Mouse (Mus musculus): ENCODE results near the gene Angptl6. TPM values are rescaled to one million over a fixed set of nuclear protein-coding genes. Genes with fewer than 3 reads are reported as not detected.
"Not testable (repeated sequence)": the region's sequence is repeated elsewhere in the genome, so short reads cannot be mapped to it uniquely, and the experiment has no call there.

Gene Angptl6
- polyA plus RNA-seq, 1 experiment from 2014 or later, result 15.5 TPM

- Histone ChIP-seq H3K4me1 (ENCODE audit: control insufficient read depth, insufficient read depth, low read length) (no peaks in the 10 kb centered on the region), H3K9me3 (replicated peaks; ENCODE audit: control insufficient read depth, low read length) (no peaks in the 10 kb centered on the region), H3K4me2 (ENCODE audit: low read length) (no peak overlapping the region), H3K27ac (ENCODE audit: low read depth, low read length) (no peak overlapping the region), H3K9ac (ENCODE audit: low read length) (no peak overlapping the region), H3K36me3 (ENCODE audit: control insufficient read depth, insufficient read depth, low read length) (no peaks in the 10 kb centered on the region), H3K4me3 (ENCODE audit: low read depth, low read length) (no peak overlapping the region), H3K27me3 (replicated peaks; ENCODE audit: control insufficient read depth, insufficient read depth, low read length) (0 out of 2 replicates have a peak, but pooled peaks cover 3% of the 10 kb centered on the region)
- 8% methylated on average over 4 of the region's 4 CpGs for WGBS
- DNase-seq (ENCODE audit: low spot score), result peak; percentile 63
- ATAC-seq, result no peak
Observed at GRCm38 (mm10) chr9:20861821-20862220, 17.7 kb downstream of the Angptl6 start.

- no peak for DNase-seq (ENCODE audit: low spot score)
- Histone ChIP-seq H3K9ac (ENCODE audit: low read length) (no peak overlapping the region), H3K36me3 (ENCODE audit: control insufficient read depth, insufficient read depth, low read length) (no peaks in the 10 kb centered on the region), H3K4me2 (ENCODE audit: low read length) (no peak overlapping the region), H3K27me3 (replicated peaks; ENCODE audit: control insufficient read depth, insufficient read depth, low read length) (0 out of 2 replicates have a peak, but pooled peaks cover 3% of the 10 kb centered on the region), H3K4me3 (ENCODE audit: low read depth, low read length) (no peak overlapping the region), H3K4me1 (ENCODE audit: control insufficient read depth, insufficient read depth, low read length) (no peaks in the 10 kb centered on the region), H3K27ac (ENCODE audit: low read depth, low read length) (no peak overlapping the region), H3K9me3 (replicated peaks; ENCODE audit: control insufficient read depth, low read length) (no peaks in the 10 kb centered on the region)
- WGBS, result 46% methylated on average over 6 of the region's 6 CpGs
- no peak for ATAC-seq
Observed at GRCm38 (mm10) chr9:20859926-20860325, 19.6 kb downstream of the Angptl6 start.

GRCm38 (mm10) chr9:20857131-20857530 lies 22.4 kb downstream of the Angptl6 start:
- Histone ChIP-seq H3K36me3 (ENCODE audit: control insufficient read depth, insufficient read depth, low read length) (no peaks in the 10 kb centered on the region), H3K27ac (ENCODE audit: low read depth, low read length) (no peak overlapping the region), H3K4me2 (ENCODE audit: low read length) (no peak overlapping the region), H3K27me3 (replicated peaks; ENCODE audit: control insufficient read depth, insufficient read depth, low read length) (0 out of 2 replicates have a peak, but pooled peaks cover 3% of the 10 kb centered on the region), H3K9ac (ENCODE audit: low read length) (no peak overlapping the region), H3K4me3 (ENCODE audit: low read depth, low read length) (no peak overlapping the region), H3K4me1 (ENCODE audit: control insufficient read depth, insufficient read depth, low read length) (no peaks in the 10 kb centered on the region), H3K9me3 (replicated peaks; ENCODE audit: control insufficient read depth, low read length) (no peaks in the 10 kb centered on the region)
- WGBS, result 11% methylated on average over 6 of the region's 6 CpGs
- no peak for ATAC-seq
- peak; percentile 25 for DNase-seq (ENCODE audit: low spot score)

GRCm38 (mm10) chr9:20850179-20850578 lies 29.3 kb downstream of the Angptl6 start:
- Histone ChIP-seq H3K9me3 (replicated peaks; ENCODE audit: control insufficient read depth, low read length) (no peaks in the 10 kb centered on the region), H3K4me1 (ENCODE audit: control insufficient read depth, insufficient read depth, low read length) (no peaks in the 10 kb centered on the region), H3K4me3 (ENCODE audit: low read depth, low read length) (no peak overlapping the region), H3K9ac (ENCODE audit: low read length) (no peak overlapping the region), H3K4me2 (ENCODE audit: low read length) (no peak overlapping the region), H3K27ac (ENCODE audit: low read depth, low read length) (no peak overlapping the region), H3K27me3 (replicated peaks; ENCODE audit: control insufficient read depth, insufficient read depth, low read length) (no peaks in the 10 kb centered on the region), H3K36me3 (ENCODE audit: control insufficient read depth, insufficient read depth, low read length) (no peaks in the 10 kb centered on the region)
- 96% methylated on average over 2 of the region's 2 CpGs for WGBS
- ATAC-seq (no peak), DNase-seq (ENCODE audit: low spot score) (no peak)

GRCm38 (mm10) chr9:20842670-20843069 lies 36.9 kb downstream of the Angptl6 start:
- H3K4me3 ChIP-seq (ENCODE audit: low read depth, low read length), result no peak overlapping the region
- no peaks in the 10 kb centered on the region for H3K4me1 ChIP-seq (ENCODE audit: control insufficient read depth, insufficient read depth, low read length)
- DNase-seq (ENCODE audit: low spot score) (peak; percentile 49), ATAC-seq (no peak)
- H3K9ac ChIP-seq (ENCODE audit: low read length), result no peak overlapping the region
- H3K36me3 ChIP-seq (ENCODE audit: control insufficient read depth, insufficient read depth, low read length), result no peaks in the 10 kb centered on the region
- H3K9me3 ChIP-seq (replicated peaks; ENCODE audit: control insufficient read depth, low read length), result no peaks in the 10 kb centered on the region
- no peaks in the 10 kb centered on the region for H3K27me3 ChIP-seq (replicated peaks; ENCODE audit: control insufficient read depth, insufficient read depth, low read length)
- no peak overlapping the region for H3K4me2 ChIP-seq (ENCODE audit: low read length)
- 31% methylated on average over 2 of the region's 2 CpGs for WGBS
- no peak overlapping the region for H3K27ac ChIP-seq (ENCODE audit: low read depth, low read length)

GRCm38 (mm10) chr9:20842211-20842610 lies 37.3 kb downstream of the Angptl6 start:
- DNase-seq (ENCODE audit: low spot score), result no peak
- H3K4me2 ChIP-seq (ENCODE audit: low read length), result no peak overlapping the region
- ATAC-seq, result no peak
- H3K9ac ChIP-seq (ENCODE audit: low read length), result no peak overlapping the region
- no peaks in the 10 kb centered on the region for H3K9me3 ChIP-seq (replicated peaks; ENCODE audit: control insufficient read depth, low read length)
- no peaks in the 10 kb centered on the region for H3K4me1 ChIP-seq (ENCODE audit: control insufficient read depth, insufficient read depth, low read length)
- no peaks in the 10 kb centered on the region for H3K27me3 ChIP-seq (replicated peaks; ENCODE audit: control insufficient read depth, insufficient read depth, low read length)
- 70% methylated on average over 4 of the region's 4 CpGs for WGBS
- no peak overlapping the region for H3K4me3 ChIP-seq (ENCODE audit: low read depth, low read length)
- no peaks in the 10 kb centered on the region for H3K36me3 ChIP-seq (ENCODE audit: control insufficient read depth, insufficient read depth, low read length)
- H3K27ac ChIP-seq (ENCODE audit: low read depth, low read length), result no peak overlapping the region

- no peak overlapping the region for H3K4me2 ChIP-seq (ENCODE audit: low read length)
- ATAC-seq, result no peak
- no peak overlapping the region for H3K4me3 ChIP-seq (ENCODE audit: low read depth, low read length)
- no peaks in the 10 kb centered on the region for H3K27me3 ChIP-seq (replicated peaks; ENCODE audit: control insufficient read depth, insufficient read depth, low read length)
- 43% methylated on average over 6 of the region's 6 CpGs for WGBS
- no peaks in the 10 kb centered on the region for H3K9me3 ChIP-seq (replicated peaks; ENCODE audit: control insufficient read depth, low read length)
- H3K9ac ChIP-seq (ENCODE audit: low read length), result no peak overlapping the region
- no peak for DNase-seq (ENCODE audit: low spot score)
- no peaks in the 10 kb centered on the region for H3K4me1 ChIP-seq (ENCODE audit: control insufficient read depth, insufficient read depth, low read length)
- H3K36me3 ChIP-seq (ENCODE audit: control insufficient read depth, insufficient read depth, low read length), result no peaks in the 10 kb centered on the region
- H3K27ac ChIP-seq (ENCODE audit: low read depth, low read length), result no peak overlapping the region
Observed at GRCm38 (mm10) chr9:20838931-20839330, 40.6 kb downstream of the Angptl6 start.

GRCm38 (mm10) chr9:20837184-20837947 lies 42.2 kb downstream of the Angptl6 start:
- H3K4me1 ChIP-seq (ENCODE audit: control insufficient read depth, insufficient read depth, low read length), result no peaks in the 10 kb centered on the region
- DNase-seq (ENCODE audit: low spot score) (no peak), ATAC-seq (no peak)
- no peaks in the 10 kb centered on the region for H3K27me3 ChIP-seq (replicated peaks; ENCODE audit: control insufficient read depth, insufficient read depth, low read length)
- H3K4me2 ChIP-seq (ENCODE audit: low read length), result no peak overlapping the region
- H3K27ac ChIP-seq (ENCODE audit: low read depth, low read length), result no peak overlapping the region
- H3K9me3 ChIP-seq (replicated peaks; ENCODE audit: control insufficient read depth, low read length), result no peaks in the 10 kb centered on the region
- no peak overlapping the region for H3K9ac ChIP-seq (ENCODE audit: low read length)
- WGBS, result 79% methylated on average over 9 of the region's 9 CpGs
- no peak overlapping the region for H3K4me3 ChIP-seq (ENCODE audit: low read depth, low read length)
- no peaks in the 10 kb centered on the region for H3K36me3 ChIP-seq (ENCODE audit: control insufficient read depth, insufficient read depth, low read length)

- H3K27ac ChIP-seq (ENCODE audit: low read depth, low read length); DNase-seq (ENCODE audit: low spot score); H3K36me3 ChIP-seq (ENCODE audit: control insufficient read depth, insufficient read depth, low read length); H3K4me3 ChIP-seq (ENCODE audit: low read depth, low read length); H3K27me3 ChIP-seq (replicated peaks; ENCODE audit: control insufficient read depth, insufficient read depth, low read length); H3K4me1 ChIP-seq (ENCODE audit: control insufficient read depth, insufficient read depth, low read length); H3K4me2 ChIP-seq (ENCODE audit: low read length); H3K9ac ChIP-seq (ENCODE audit: low read length); H3K9me3 ChIP-seq (replicated peaks; ENCODE audit: control insufficient read depth, low read length); ATAC-seq: not testable (repeated sequence)
- 92% methylated on average over 11 of the region's 11 CpGs for WGBS
Observed at GRCm38 (mm10) chr9:20835431-20835954, 44.0 kb downstream of the Angptl6 start.

Measured in forebrain, embryonic 14.5 days (tissue).